Mouse (Mus musculus) G1E-ER4 (cell line): Measurements from ENCODE around the gene Atp5d. TPM values are rescaled to one million over a fixed set of nuclear protein-coding genes. Genes with fewer than 3 reads are reported as not detected.

Experiments
- GATA1 ChIP-seq: IDR thresholded peaks from one replicate; pipeline ENCODE4 v1.8.0; 2012; ENCODE audit warnings: low read length, inconsistent platforms
- polyA plus RNA-seq: library from polyadenylated mRNA; stranded (reverse); fragments of >175 nt; gene quantifications from 2 replicates; pipeline ENCODE4 v1.2.3, GENCODE M21; 2012

The Atp5d gene
- polyA plus RNA-seq, 1 experiment: 1,866 TPM

GRCm38 (mm10) chr10:80134421-80134820, 4.0 kb upstream of the Atp5d start:
- TF ChIP-seq GATA1: no peak

GRCm38 (mm10) chr10:80135161-80135560, 3.3 kb upstream of the Atp5d start:
- no peak for TF ChIP-seq GATA1

- no peak for TF ChIP-seq GATA1
Observed at GRCm38 (mm10) chr10:80135641-80136040, 2.8 kb upstream of the Atp5d start.

- TF ChIP-seq GATA1: no peak
Observed at GRCm38 (mm10) chr10:80136179-80136951, 2.1 kb upstream of the Atp5d start.

GRCm38 (mm10) chr10:80136952-80137625, 1.3 kb upstream of the Atp5d start:
- no peak for TF ChIP-seq GATA1

GRCm38 (mm10) chr10:80137626-80138552, 543 bp upstream of the Atp5d start:
- TF ChIP-seq GATA1: no peak

GRCm38 (mm10) chr10:80139439-80139775, 975 bp downstream of the Atp5d start:
- TF ChIP-seq GATA1: no peak

GRCm38 (mm10) chr10:80139975-80140665, 1.7 kb downstream of the Atp5d start:
- TF ChIP-seq GATA1: no peak

GRCm38 (mm10) chr10:80140666-80141035, 2.2 kb downstream of the Atp5d start, which contains the start of gene Cbarp:
TSS of gene Cbarp (minus strand) at chr10:80140835.
- no peak for TF ChIP-seq GATA1

GRCm38 (mm10) chr10:80141243-80141642, 2.8 kb downstream of the Atp5d start:
- TF ChIP-seq GATA1: no peak

- TF ChIP-seq GATA1: no peak
Observed at GRCm38 (mm10) chr10:80141786-80142529, 3.5 kb downstream of the Atp5d start.

GRCm38 (mm10) chr10:80142530-80142925, 4.1 kb downstream of the Atp5d start:
- no peak for TF ChIP-seq GATA1

- TF ChIP-seq GATA1: no peak
Observed at GRCm38 (mm10) chr10:80143664-80144063, 5.2 kb downstream of the Atp5d start.

- TF ChIP-seq GATA1: no peak
Observed at GRCm38 (mm10) chr10:80144159-80144558, 5.7 kb downstream of the Atp5d start.
